Mouse (Mus musculus): Measurements from ENCODE around the gene Pdlim1. TPM values are rescaled to one million over a fixed set of nuclear protein-coding genes. Genes with fewer than 3 reads are reported as not detected.

Gene Pdlim1
- polyA plus RNA-seq, 1 experiment from 2014 or later: 12.7 TPM

DNA sequence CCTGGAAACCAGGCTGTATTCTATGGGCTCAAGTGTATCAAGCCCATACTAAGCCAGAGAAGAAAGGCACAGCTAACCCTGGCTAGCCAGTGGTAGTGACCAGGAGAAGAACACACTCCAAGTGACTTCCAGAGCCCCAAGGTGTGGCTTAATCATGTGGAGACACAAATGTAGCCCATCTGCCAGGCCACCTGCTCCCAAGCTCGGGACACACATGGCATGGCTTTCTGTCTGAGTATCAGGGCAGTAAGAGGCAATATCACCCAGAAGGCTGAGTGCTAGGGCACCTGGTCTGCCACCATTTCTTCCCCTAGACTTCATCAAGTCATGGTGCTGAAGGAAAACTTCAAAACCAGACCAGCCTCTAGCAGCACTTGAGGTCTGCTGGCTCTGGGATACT is 22.6 kb upstream of the Pdlim1 start:
- Histone ChIP-seq H3K4me2 (ENCODE audit: low read length) (no peak overlapping the region), H3K9me3 (ENCODE audit: control insufficient read depth, low read length) (no peaks in the 10 kb centered on the region), H3K9ac (replicated peaks; ENCODE audit: low read length) (no peak overlapping the region), H3K27ac (replicated peaks; ENCODE audit: low read depth, low read length) (no peak overlapping the region), H3K27me3 (ENCODE audit: control insufficient read depth, insufficient read depth, low read length) (no peaks in the 10 kb centered on the region), H3K4me1 (ENCODE audit: control insufficient read depth, insufficient read depth, low read length) (no peaks in the 10 kb centered on the region), H3K36me3 (ENCODE audit: control insufficient read depth, insufficient read depth, low read length) (peaks cover 13% of the 10 kb centered on the region), H3K4me3 (replicated peaks; ENCODE audit: low read depth, low read length) (no peak overlapping the region)
- 75% methylated on average over 1 of the region's 1 CpGs for WGBS
- DNase-seq (no peak), ATAC-seq (ENCODE audit: low FRiP score, low TSS enrichment) (no peak)

DNA sequence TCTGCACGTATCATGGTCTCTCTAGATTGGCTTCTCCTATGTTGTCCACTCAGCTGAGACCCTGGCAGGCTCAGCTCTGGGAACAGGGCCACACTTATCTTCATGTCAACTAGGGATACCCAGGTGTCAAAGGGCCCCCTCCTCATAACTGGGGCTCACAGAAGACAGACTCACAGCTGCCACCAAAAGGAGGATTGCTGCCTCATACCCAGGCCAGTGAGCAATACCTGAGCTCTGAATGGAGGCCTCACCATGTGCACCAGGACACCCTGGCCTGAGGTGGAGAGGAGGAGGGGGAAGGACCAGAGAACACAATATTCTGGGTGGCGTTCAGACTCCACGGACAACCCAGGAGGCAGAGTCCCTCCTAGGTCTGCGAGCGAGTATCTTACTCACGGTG is 22.1 kb upstream of the Pdlim1 start:
- Histone ChIP-seq H3K36me3 (ENCODE audit: control insufficient read depth, insufficient read depth, low read length) (peaks cover 13% of the 10 kb centered on the region), H3K27ac (replicated peaks; ENCODE audit: low read depth, low read length) (no peak overlapping the region), H3K9me3 (ENCODE audit: control insufficient read depth, low read length) (no peaks in the 10 kb centered on the region), H3K27me3 (ENCODE audit: control insufficient read depth, insufficient read depth, low read length) (no peaks in the 10 kb centered on the region), H3K9ac (replicated peaks; ENCODE audit: low read length) (no peak overlapping the region), H3K4me1 (ENCODE audit: control insufficient read depth, insufficient read depth, low read length) (no peaks in the 10 kb centered on the region), H3K4me2 (ENCODE audit: low read length) (no peak overlapping the region), H3K4me3 (replicated peaks; ENCODE audit: low read depth, low read length) (no peak overlapping the region)
- DNase-seq (no peak), ATAC-seq (ENCODE audit: low FRiP score, low TSS enrichment) (no peak)
- WGBS: 92% methylated on average over 6 of the region's 6 CpGs

DNA sequence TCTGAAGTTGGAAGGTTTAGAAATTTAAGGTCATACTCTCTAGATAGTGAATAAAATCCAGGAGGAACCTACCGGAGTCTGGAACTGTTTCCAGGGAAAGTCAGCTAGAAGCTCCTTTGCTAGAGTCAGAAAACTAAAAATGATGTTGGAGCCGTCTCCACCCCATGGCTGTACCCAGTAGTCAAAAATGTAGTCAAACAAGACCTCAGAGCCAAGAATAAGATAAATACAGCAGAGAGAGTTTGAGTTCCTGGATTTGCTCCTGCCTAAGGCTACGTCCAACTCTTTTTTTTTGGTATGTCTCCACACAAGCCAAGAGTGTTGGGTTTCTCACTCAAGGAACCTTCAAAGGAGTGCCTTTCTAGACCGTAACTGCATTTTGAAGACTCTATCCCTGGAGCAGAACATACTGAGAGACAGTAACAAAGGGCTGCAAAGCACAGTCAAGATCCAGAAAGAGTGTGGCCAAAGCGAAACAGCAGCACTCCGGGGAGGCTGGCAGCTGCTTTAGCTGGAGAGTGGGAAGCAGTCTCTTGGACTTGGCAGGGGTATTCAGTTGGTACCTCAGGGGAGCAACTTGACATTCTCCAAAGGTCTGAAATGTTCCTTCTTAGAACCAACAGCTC is 18.6 kb upstream of the Pdlim1 start:
- no peak overlapping the region for H3K27ac ChIP-seq (replicated peaks; ENCODE audit: low read depth, low read length)
- 89% methylated on average over 6 of the region's 6 CpGs for WGBS
- peaks cover 10% of the 10 kb centered on the region for H3K36me3 ChIP-seq (ENCODE audit: control insufficient read depth, insufficient read depth, low read length)
- H3K4me2 ChIP-seq (ENCODE audit: low read length): no peak overlapping the region
- ATAC-seq (ENCODE audit: low FRiP score, low TSS enrichment): no peak
- no peak overlapping the region for H3K4me3 ChIP-seq (replicated peaks; ENCODE audit: low read depth, low read length)
- no peaks in the 10 kb centered on the region for H3K27me3 ChIP-seq (ENCODE audit: control insufficient read depth, insufficient read depth, low read length)
- no peaks in the 10 kb centered on the region for H3K9me3 ChIP-seq (ENCODE audit: control insufficient read depth, low read length)
- H3K9ac ChIP-seq (replicated peaks; ENCODE audit: low read length): no peak overlapping the region
- no peak for DNase-seq
- no peaks in the 10 kb centered on the region for H3K4me1 ChIP-seq (ENCODE audit: control insufficient read depth, insufficient read depth, low read length)

GRCm38 (mm10) chr19:40288415-40288814 is 16.8 kb upstream of the Pdlim1 start:
- no peak for DNase-seq
- H3K36me3 ChIP-seq (ENCODE audit: control insufficient read depth, insufficient read depth, low read length): no peaks in the 10 kb centered on the region
- no peak for ATAC-seq (ENCODE audit: low FRiP score, low TSS enrichment)
- H3K4me1 ChIP-seq (ENCODE audit: control insufficient read depth, insufficient read depth, low read length): no peaks in the 10 kb centered on the region
- no peak overlapping the region for H3K27ac ChIP-seq (replicated peaks; ENCODE audit: low read depth, low read length)
- 96% methylated on average over 9 of the region's 9 CpGs for WGBS
- no peaks in the 10 kb centered on the region for H3K27me3 ChIP-seq (ENCODE audit: control insufficient read depth, insufficient read depth, low read length)
- no peak overlapping the region for H3K4me3 ChIP-seq (replicated peaks; ENCODE audit: low read depth, low read length)
- no peak overlapping the region for H3K4me2 ChIP-seq (ENCODE audit: low read length)
- H3K9ac ChIP-seq (replicated peaks; ENCODE audit: low read length): no peak overlapping the region
- no peaks in the 10 kb centered on the region for H3K9me3 ChIP-seq (ENCODE audit: control insufficient read depth, low read length)

GRCm38 (mm10) chr19:40284704-40285103 is 13.1 kb upstream of the Pdlim1 start:
- Histone ChIP-seq H3K4me1 (ENCODE audit: control insufficient read depth, insufficient read depth, low read length) (no peaks in the 10 kb centered on the region), H3K9me3 (ENCODE audit: control insufficient read depth, low read length) (0 out of 2 replicates have a peak, but pooled peaks cover 5% of the 10 kb centered on the region), H3K36me3 (ENCODE audit: control insufficient read depth, insufficient read depth, low read length) (no peaks in the 10 kb centered on the region), H3K4me3 (replicated peaks; ENCODE audit: low read depth, low read length) (no peak overlapping the region), H3K4me2 (ENCODE audit: low read length) (no peak overlapping the region), H3K27me3 (ENCODE audit: control insufficient read depth, insufficient read depth, low read length) (no peaks in the 10 kb centered on the region), H3K27ac (replicated peaks; ENCODE audit: low read depth, low read length) (no peak overlapping the region), H3K9ac (replicated peaks; ENCODE audit: low read length) (no peak overlapping the region)
- 91% methylated on average over 2 of the region's 2 CpGs for WGBS
- DNase-seq (no peak), ATAC-seq (ENCODE audit: low FRiP score, low TSS enrichment) (no peak)

- DNase-seq: no peak
- 0 out of 2 replicates have a peak, but pooled peaks cover 5% of the 10 kb centered on the region for H3K9me3 ChIP-seq (ENCODE audit: control insufficient read depth, low read length)
- ATAC-seq (ENCODE audit: low FRiP score, low TSS enrichment): no peak
These were observed 11.8 kb upstream of the Pdlim1 start for GRCm38 (mm10) chr19:40283415-40283814.

DNA sequence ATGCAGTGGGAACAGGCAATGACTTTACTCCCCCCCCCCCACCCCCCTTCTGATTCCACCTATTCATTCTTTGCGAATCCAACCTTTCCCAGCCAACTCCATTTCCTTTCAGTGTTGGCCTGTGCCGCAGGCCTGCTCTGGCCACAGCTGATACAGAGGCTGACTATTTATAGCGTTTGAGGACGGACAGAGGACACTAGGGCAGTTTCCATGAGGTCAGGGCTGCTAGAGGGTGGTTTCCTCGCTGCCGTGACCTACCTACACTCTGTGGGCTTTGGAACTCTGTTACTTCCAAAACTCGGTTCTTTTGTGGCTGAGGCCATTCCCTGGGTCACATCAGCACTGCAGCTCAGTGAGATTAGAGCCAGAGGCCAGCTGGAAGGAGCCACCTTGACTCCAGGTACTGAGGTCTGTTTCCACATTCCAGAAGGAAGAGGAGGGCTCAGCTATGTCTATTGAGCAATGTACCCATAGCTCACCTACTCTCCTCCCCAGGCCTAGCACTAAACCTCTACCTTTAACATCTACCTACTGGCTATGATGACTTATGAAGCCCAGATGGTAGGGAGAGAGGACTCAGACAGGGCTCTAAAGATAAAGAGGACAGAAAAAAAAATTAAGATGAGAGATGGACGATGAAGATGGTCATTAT is 6.9 kb upstream of the Pdlim1 start:
- no peak for DNase-seq

More at GRCm38 (mm10) chr19:40283415-40283814, 11.8 kb upstream of the Pdlim1 start:
- no peak overlapping the region for H3K4me2 ChIP-seq (ENCODE audit: low read length)
- H3K9ac ChIP-seq (replicated peaks; ENCODE audit: low read length): no peak overlapping the region
- H3K4me1 ChIP-seq (ENCODE audit: control insufficient read depth, insufficient read depth, low read length): no peaks in the 10 kb centered on the region
- H3K36me3 ChIP-seq (ENCODE audit: control insufficient read depth, insufficient read depth, low read length): no peaks in the 10 kb centered on the region
- H3K27me3 ChIP-seq (ENCODE audit: control insufficient read depth, insufficient read depth, low read length): no peaks in the 10 kb centered on the region
- no peak overlapping the region for H3K4me3 ChIP-seq (replicated peaks; ENCODE audit: low read depth, low read length)
- 81% methylated on average over 2 of the region's 2 CpGs for WGBS
- no peak overlapping the region for H3K27ac ChIP-seq (replicated peaks; ENCODE audit: low read depth, low read length)

GRCm38 (mm10) chr19:40277494-40277893 is 5.9 kb upstream of the Pdlim1 start:
- WGBS: 91% methylated on average over 8 of the region's 8 CpGs
- H3K9me3 ChIP-seq (ENCODE audit: control insufficient read depth, low read length): 0 out of 2 replicates have a peak, but pooled peaks cover 5% of the 10 kb centered on the region
- no peaks in the 10 kb centered on the region for H3K4me1 ChIP-seq (ENCODE audit: control insufficient read depth, insufficient read depth, low read length)
- no peak overlapping the region for H3K4me2 ChIP-seq (ENCODE audit: low read length)
- H3K27me3 ChIP-seq (ENCODE audit: control insufficient read depth, insufficient read depth, low read length): peaks cover 4% of the 10 kb centered on the region; the same call in 1 of the 2 replicates
- DNase-seq: no peak
- ATAC-seq (ENCODE audit: low FRiP score, low TSS enrichment): no peak
- H3K36me3 ChIP-seq (ENCODE audit: control insufficient read depth, insufficient read depth, low read length): no peaks in the 10 kb centered on the region
- no peak overlapping the region for H3K9ac ChIP-seq (replicated peaks; ENCODE audit: low read length)
- H3K4me3 ChIP-seq (replicated peaks; ENCODE audit: low read depth, low read length): no peak overlapping the region
- H3K27ac ChIP-seq (replicated peaks; ENCODE audit: low read depth, low read length): no peak overlapping the region

More for the DNA sequence above, 6.9 kb upstream of the Pdlim1 start:
- H3K9me3 ChIP-seq (ENCODE audit: control insufficient read depth, low read length): 0 out of 2 replicates have a peak, but pooled peaks cover 5% of the 10 kb centered on the region
- H3K4me2 ChIP-seq (ENCODE audit: low read length): no peak overlapping the region
- ATAC-seq (ENCODE audit: low FRiP score, low TSS enrichment): no peak
- H3K9ac ChIP-seq (replicated peaks; ENCODE audit: low read length): no peak overlapping the region
- H3K36me3 ChIP-seq (ENCODE audit: control insufficient read depth, insufficient read depth, low read length): no peaks in the 10 kb centered on the region
- no peaks in the 10 kb centered on the region for H3K27me3 ChIP-seq (ENCODE audit: control insufficient read depth, insufficient read depth, low read length)
- WGBS: 84% methylated on average over 8 of the region's 8 CpGs
- no peak overlapping the region for H3K4me3 ChIP-seq (replicated peaks; ENCODE audit: low read depth, low read length)
- no peak overlapping the region for H3K27ac ChIP-seq (replicated peaks; ENCODE audit: low read depth, low read length)
- no peaks in the 10 kb centered on the region for H3K4me1 ChIP-seq (ENCODE audit: control insufficient read depth, insufficient read depth, low read length)
